In genomic region chr1:138281139-138281538, GRCm38 (mm10) we compare ENCODE assay signal across 27 mouse cellular contexts. TPM values are rescaled to one million over a fixed set of nuclear protein-coding genes. Genes with fewer than 3 reads are reported as not detected.
"Had no signal": no experiment of that assay in that cellular context is flagged by ENCODE, and none has a peak within 500 bp of the region (broad histone marks: within the 10 kb centered on the region; RNA-seq: fewer than 3 reads in every experiment).

No protein-coding gene starts in this region.

- ATAC-seq: liver, embryonic 12.5 days; midbrain, embryonic 16.5 days had no signal

- H3K4me1 ChIP-seq: kidney, embryonic 15.5 days; liver, embryonic 12.5 days; liver, embryonic 15.5 days; megakaryocyte, embryonic 14.5 days; midbrain, embryonic 10.5 days; stomach, embryonic 15.5 days had no signal

- H3K36me3 ChIP-seq: kidney, embryonic 15.5 days; limb, embryonic 10.5 days; limb, embryonic 13.5 days; liver, embryonic 12.5 days; liver, embryonic 15.5 days; lung, embryonic 15.5 days; midbrain, embryonic 10.5 days; stomach, embryonic 15.5 days had no signal

- H3K27ac ChIP-seq: kidney, embryonic 15.5 days; left cerebral cortex, adult 2 months; limb, embryonic 10.5 days; limb, embryonic 13.5 days; liver, embryonic 12.5 days; liver, embryonic 15.5 days; lung, embryonic 15.5 days; midbrain, embryonic 10.5 days; stomach, embryonic 15.5 days had no signal

- H3K27me3 ChIP-seq: kidney, embryonic 15.5 days; liver, embryonic 12.5 days; liver, embryonic 15.5 days; lung, embryonic 15.5 days; megakaryocyte, embryonic 14.5 days; stomach, embryonic 15.5 days had no signal

- H3K4me2 ChIP-seq: kidney, embryonic 15.5 days; limb, embryonic 13.5 days; liver, embryonic 12.5 days; liver, embryonic 15.5 days; lung, embryonic 15.5 days; stomach, embryonic 15.5 days had no signal

- DNase-seq: kidney, adult 8-10 months; kidney, postnatal 10 days; kidney, postnatal 36 days; layer of hippocampus, postnatal 36 days; liver; lung, adult 18-20 months; lung, postnatal 10 days; lung, postnatal 36 days; right cerebral cortex, postnatal 25 days; spleen, adult 18-20 months; thymus, postnatal 25 days had no signal

- H3K9me3 ChIP-seq: kidney, embryonic 15.5 days; limb, embryonic 10.5 days; limb, embryonic 13.5 days; liver, embryonic 12.5 days; liver, embryonic 15.5 days; lung, embryonic 15.5 days; megakaryocyte, embryonic 14.5 days; midbrain, embryonic 10.5 days; stomach, embryonic 15.5 days had no signal

- H3K4me3 ChIP-seq: kidney, embryonic 15.5 days; left cerebral cortex, adult 2 months; limb, embryonic 10.5 days; limb, embryonic 13.5 days; liver, embryonic 12.5 days; liver, embryonic 15.5 days; lung, embryonic 15.5 days; megakaryocyte, embryonic 14.5 days; midbrain, embryonic 10.5 days; stomach, embryonic 15.5 days had no signal

- H3K9ac ChIP-seq: kidney, embryonic 15.5 days; limb, embryonic 13.5 days; liver, embryonic 12.5 days; liver, embryonic 15.5 days; lung, embryonic 15.5 days; stomach, embryonic 15.5 days had no signal

RNA-seq across cellular contexts. Expression of gene Atp6v1g3, which starts 7.6 kb away (rescaled TPM):
- total RNA-seq: layer of hippocampus, adult 8-10 months; layer of hippocampus, postnatal 10 days; layer of hippocampus, postnatal 36 days; left cerebral cortex, adult 2 months; left cerebral cortex, postnatal 14 days had no signal
- polyA plus RNA-seq: liver, embryonic 12.5 days; liver, embryonic 15.5 days; lung, embryonic 15.5 days; midbrain, embryonic 10.5 days; midbrain, embryonic 16.5 days; neural tube, embryonic 11.5 days; neural tube, embryonic 14.5 days; stomach, embryonic 15.5 days had no signal
